Mouse (Mus musculus) limb, embryonic 13.5 days (tissue): Measurements from ENCODE around the gene Socs2. TPM values are rescaled to one million over a fixed set of nuclear protein-coding genes. Genes with fewer than 3 reads are reported as not detected.

Experiments
- ATAC-seq: fragments of 200-750 bp; cut with Nextera tagmentation; 2 replicates; pipeline ENCODE4 v1.8.0; 2017; ENCODE audit warnings: low read depth, moderate number of reproducible peaks, moderate TSS enrichment; ENCODE audit not compliant: low FRiP score
- H3K27ac ChIP-seq: fragments of 300-500 bp; sonication (generic); 2 replicates; pipeline ENCODE4 v1.5.1; 2015; ENCODE audit warnings: inconsistent platforms, mild to moderate bottlenecking, moderate library complexity
- H3K27me3 ChIP-seq: fragments of 300-500 bp; sonication (generic); 2 replicates; pipeline ENCODE4 v1.6.1; 2015; ENCODE audit warnings: mild to moderate bottlenecking, inconsistent platforms
- H3K36me3 ChIP-seq: fragments of 300-500 bp; sonication (generic); 2 replicates; pipeline ENCODE4 v1.6.1; 2015; ENCODE audit warnings: inconsistent platforms, mild to moderate bottlenecking, moderate library complexity
- H3K4me1 ChIP-seq: fragments of 300-500 bp; sonication (generic); 2 replicates; pipeline ENCODE4 v1.6.1; 2015; ENCODE audit warnings: inconsistent platforms
- H3K4me2 ChIP-seq: fragments of 300-500 bp; sonication (generic); replicated peaks from 2 replicates; pipeline ENCODE4 v1.6.1; 2015; ENCODE audit warnings: inconsistent platforms, mild to moderate bottlenecking, moderate library complexity
- H3K4me3 ChIP-seq: fragments of 300-500 bp; sonication (generic); 2 replicates; pipeline ENCODE4 v1.5.1; 2015; ENCODE audit warnings: moderate library complexity, mild to moderate bottlenecking, inconsistent platforms
- H3K9ac ChIP-seq: fragments of 300-500 bp; sonication (generic); 2 replicates; pipeline ENCODE4 v1.6.1; 2015; ENCODE audit warnings: mild to moderate bottlenecking, inconsistent platforms
- H3K9me3 ChIP-seq: fragments of 300-500 bp; sonication (generic); 2 replicates; pipeline ENCODE4 v1.6.1; 2016; ENCODE audit warnings: inconsistent platforms
- WGBS: fragments of 180-500 bp; shearing (Covaris S2); methylation state at CpG from one replicate; pipeline ENCODE4 v1.1.7; 2015; 5-methylcytosine and 5-hydroxymethylcytosine counted together
- polyA plus RNA-seq: library from polyadenylated mRNA; unstranded; fragments of >200 nt; fragmentation: Nextera tagmentation; extraction: Ambion mirVana; gene quantifications from 2 replicates; pipeline ENCODE4 v1.2.1, GENCODE M21; 2015

The Socs2 gene
- polyA plus RNA-seq, 1 experiment from 2014 or later = 88.6 TPM

GRCm38 (mm10) chr10:95357721-95358120, 59.3 kb downstream of the Socs2 start:
- Histone ChIP-seq H3K4me3 (no peak overlapping the region), H3K9ac (no peak overlapping the region), H3K27ac (no peak overlapping the region), H3K4me1 (no peaks in the 10 kb centered on the region), H3K4me2 (no peak overlapping the region), H3K9me3 (no peaks in the 10 kb centered on the region), H3K36me3 (no peaks in the 10 kb centered on the region), H3K27me3 (no peaks in the 10 kb centered on the region)
- WGBS = 95% methylated on average over 3 of the region's 3 CpGs
- no peak for ATAC-seq

- H3K4me1 ChIP-seq = no peaks in the 10 kb centered on the region
- no peaks in the 10 kb centered on the region for H3K36me3 ChIP-seq
- no peak overlapping the region for H3K9ac ChIP-seq
- no peak overlapping the region for H3K4me2 ChIP-seq
- no peaks in the 10 kb centered on the region for H3K27me3 ChIP-seq
- H3K4me3 ChIP-seq = no peak overlapping the region
- ATAC-seq = no peak
- no peak overlapping the region for H3K27ac ChIP-seq
- WGBS = 76% methylated on average over 7 of the region's 7 CpGs
- H3K9me3 ChIP-seq = 0 out of 2 replicates have a peak, but pooled peaks cover 7% of the 10 kb centered on the region
Measured at GRCm38 (mm10) chr10:95356711-95357110, 60.3 kb downstream of the Socs2 start.

- Histone ChIP-seq H3K27ac (no peak overlapping the region), H3K27me3 (no peaks in the 10 kb centered on the region), H3K4me3 (no peak overlapping the region), H3K36me3 (no peaks in the 10 kb centered on the region), H3K4me1 (no peaks in the 10 kb centered on the region), H3K4me2 (no peak overlapping the region), H3K9me3 (0 out of 2 replicates have a peak, but pooled peaks cover 7% of the 10 kb centered on the region), H3K9ac (no peak overlapping the region)
- ATAC-seq = no peak
- 39% methylated on average over 6 of the region's 6 CpGs for WGBS
Measured at GRCm38 (mm10) chr10:95355678-95356268, 61.2 kb downstream of the Socs2 start.

- H3K4me3 ChIP-seq = no peak overlapping the region
- H3K4me1 ChIP-seq = no peaks in the 10 kb centered on the region
- ATAC-seq = no peak
- no peaks in the 10 kb centered on the region for H3K36me3 ChIP-seq
- 0 out of 2 replicates have a peak, but pooled peaks cover 7% of the 10 kb centered on the region for H3K9me3 ChIP-seq
- no peak overlapping the region for H3K27ac ChIP-seq
- H3K27me3 ChIP-seq = no peaks in the 10 kb centered on the region
- no peak overlapping the region for H3K9ac ChIP-seq
- H3K4me2 ChIP-seq = no peak overlapping the region
Measured at GRCm38 (mm10) chr10:95354673-95355072, 62.3 kb downstream of the Socs2 start.

- no peaks in the 10 kb centered on the region for H3K4me1 ChIP-seq
- H3K27ac ChIP-seq = no peak overlapping the region
- no peak overlapping the region for H3K4me3 ChIP-seq
- no peak overlapping the region for H3K9ac ChIP-seq
- no peaks in the 10 kb centered on the region for H3K36me3 ChIP-seq
- no peaks in the 10 kb centered on the region for H3K27me3 ChIP-seq
- no peak overlapping the region for H3K4me2 ChIP-seq
- ATAC-seq = no peak
- 0 out of 2 replicates have a peak, but pooled peaks cover 7% of the 10 kb centered on the region for H3K9me3 ChIP-seq
- WGBS = 89% methylated on average over 6 of the region's 6 CpGs
Measured at GRCm38 (mm10) chr10:95354047-95354446, 62.9 kb downstream of the Socs2 start.

GRCm38 (mm10) chr10:95348457-95348856, 68.5 kb downstream of the Socs2 start:
- ATAC-seq = no peak
- no peak overlapping the region for H3K27ac ChIP-seq
- no peak overlapping the region for H3K4me3 ChIP-seq
- H3K9me3 ChIP-seq = 0 out of 2 replicates have a peak, but pooled peaks cover 7% of the 10 kb centered on the region
- no peaks in the 10 kb centered on the region for H3K4me1 ChIP-seq
- 79% methylated on average over 3 of the region's 3 CpGs for whole genome bisulfite sequencing
- H3K4me2 ChIP-seq = no peak overlapping the region
- H3K36me3 ChIP-seq = no peaks in the 10 kb centered on the region
- no peak overlapping the region for H3K9ac ChIP-seq
- H3K27me3 ChIP-seq = no peaks in the 10 kb centered on the region

GRCm38 (mm10) chr10:95347776-95348175, 69.2 kb downstream of the Socs2 start:
- WGBS = 92% methylated on average over 3 of the region's 3 CpGs
- Histone ChIP-seq H3K27ac (no peak overlapping the region), H3K27me3 (no peaks in the 10 kb centered on the region), H3K36me3 (no peaks in the 10 kb centered on the region), H3K4me1 (no peaks in the 10 kb centered on the region), H3K9ac (no peak overlapping the region), H3K4me3 (no peak overlapping the region), H3K4me2 (no peak overlapping the region), H3K9me3 (0 out of 2 replicates have a peak, but pooled peaks cover 7% of the 10 kb centered on the region)
- no peak for ATAC-seq

GRCm38 (mm10) chr10:95342833-95343590, 74.0 kb downstream of the Socs2 start:
- H3K36me3 ChIP-seq = no peaks in the 10 kb centered on the region
- no peak overlapping the region for H3K9ac ChIP-seq
- H3K9me3 ChIP-seq = no peaks in the 10 kb centered on the region
- no peak overlapping the region for H3K4me3 ChIP-seq
- no peaks in the 10 kb centered on the region for H3K27me3 ChIP-seq
- H3K4me2 ChIP-seq = no peak overlapping the region
- H3K27ac ChIP-seq = no peak overlapping the region
- 75% methylated on average over 10 of the region's 10 CpGs for WGBS
- ATAC-seq = no peak
- no peaks in the 10 kb centered on the region for H3K4me1 ChIP-seq

GRCm38 (mm10) chr10:95340676-95341075, 76.3 kb downstream of the Socs2 start:
- Histone ChIP-seq H3K4me3 (no peak overlapping the region), H3K27ac (no peak overlapping the region), H3K9ac (no peak overlapping the region), H3K4me1 (peaks cover 6% of the 10 kb centered on the region), H3K4me2 (no peak overlapping the region), H3K9me3 (no peaks in the 10 kb centered on the region), H3K36me3 (no peaks in the 10 kb centered on the region), H3K27me3 (no peaks in the 10 kb centered on the region)
- ATAC-seq = no peak
- WGBS = 82% methylated on average over 4 of the region's 4 CpGs

GRCm38 (mm10) chr10:95337589-95337988, 79.4 kb downstream of the Socs2 start:
- H3K4me3 ChIP-seq = no peak overlapping the region
- no peaks in the 10 kb centered on the region for H3K9me3 ChIP-seq
- H3K27me3 ChIP-seq = no peaks in the 10 kb centered on the region
- peaks cover 6% of the 10 kb centered on the region for H3K4me1 ChIP-seq
- WGBS = 59% methylated on average over 5 of the region's 5 CpGs
- H3K36me3 ChIP-seq = no peaks in the 10 kb centered on the region
- ATAC-seq = no peak
- H3K9ac ChIP-seq = no peak overlapping the region
- H3K27ac ChIP-seq = no peak overlapping the region
- no peak overlapping the region for H3K4me2 ChIP-seq

- Histone ChIP-seq H3K9ac (no peak overlapping the region), H3K4me3 (no peak overlapping the region), H3K27ac (no peak overlapping the region), H3K27me3 (no peaks in the 10 kb centered on the region), H3K4me2 (no peak overlapping the region), H3K4me1 (peaks cover 6% of the 10 kb centered on the region), H3K9me3 (no peaks in the 10 kb centered on the region), H3K36me3 (no peaks in the 10 kb centered on the region)
- WGBS = 27% methylated on average over 4 of the region's 4 CpGs
- ATAC-seq = no peak
Measured at GRCm38 (mm10) chr10:95336781-95337544, 80.0 kb downstream of the Socs2 start.
